Mouse (Mus musculus) heart, adult 2 months (tissue): ENCODE measurements at regions not wholly inside any gene's neighbourhood (a gene's known extent, or its start where the extent isn't known, plus 50 kb on each side); places are given as distances from the start of the nearest gene placed in this dataset.

ENCODE experiments used
- EP300 ChIP-seq: fragments of 200-500 bp; IDR thresholded peaks from 2 replicates; pipeline ENCODE4 v1.6.1; 2011; ENCODE audit warnings: low read depth, low read length, control low read depth; ENCODE audit not compliant: insufficient read depth
- POLR2A ChIP-seq: fragments of 200-500 bp; IDR thresholded peaks from 2 replicates; pipeline ENCODE4 v1.6.1; 2011; ENCODE audit warnings: mild to moderate bottlenecking, low read depth, low read length, control low read depth; ENCODE audit not compliant: insufficient read depth

DNA sequence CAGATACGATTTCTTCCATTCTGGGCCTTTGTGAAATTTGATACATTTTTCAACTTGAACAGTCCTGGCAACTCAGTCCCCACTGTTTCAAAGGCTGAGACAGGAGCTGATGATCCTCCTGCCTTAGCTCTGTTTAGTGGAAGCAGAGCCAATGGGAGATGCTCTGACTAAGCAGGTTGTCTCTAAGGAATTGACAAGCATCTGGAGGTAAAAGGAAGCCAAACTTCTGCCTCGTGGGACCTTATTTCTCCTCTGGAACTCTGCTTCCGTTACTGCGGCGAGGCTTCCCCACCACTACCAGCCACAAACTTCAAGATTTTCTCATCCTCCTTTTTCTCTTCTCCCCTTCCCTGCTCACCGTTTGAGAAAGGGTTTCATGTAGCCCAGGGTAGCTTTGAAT lies 78.4 kb downstream of the Edn1 start:
- TF ChIP-seq POLR2A (no peak), EP300 (no peak)
